Mouse (Mus musculus): ENCODE measurements around the gene Rbfox2. TPM values are rescaled to one million over a fixed set of nuclear protein-coding genes. Genes with fewer than 3 reads are reported as not detected.

Rbfox2 gene
- under 1 TPM in 1 of 2 experiments, not detected in 1; 0.36 TPM for polyA plus RNA-seq (2017; shearing (Covaris generic))

GRCm38 (mm10) chr15:77306547-77307261 is at the start of gene Rbfox2:
Gene Rbfox2, minus strand, starts transcription at chr15:77307004.

GRCm38 (mm10) chr15:77050570-77050969 is 256.2 kb downstream of the Rbfox2 start, which contains the start of gene Mb:
Gene Mb, minus strand, starts transcription at chr15:77050670.

GRCm38 (mm10) chr15:77044597-77045320 is 262.0 kb downstream of the Rbfox2 start, which contains the start of gene Apol6:
Gene Apol6, plus strand, starts transcription at chr15:77044729.

Other genes with a start within 250 kb of the Rbfox2 start
- gene Apol7a, start 92.1 kb upstream of the Rbfox2 start, polyA plus RNA-seq (2017; shearing (Covaris generic)), result not detected
- gene Apol9a, start 104.1 kb upstream of the Rbfox2 start, polyA plus RNA-seq (2017; shearing (Covaris generic)), result 1 to 10 TPM; 6.3 to 8.4 TPM
- gene Apol7b, start 140.5 kb upstream of the Rbfox2 start, polyA plus RNA-seq (2017; shearing (Covaris generic)), result under 1 TPM; 0.10 to 0.54 TPM
- gene Apol10a, start 170.0 kb upstream of the Rbfox2 start, polyA plus RNA-seq (2017; shearing (Covaris generic)), result under 1 TPM in 1 of 2 experiments, not detected in 1; 0.43 TPM
- gene Apol11a, start 201.3 kb upstream of the Rbfox2 start, polyA plus RNA-seq (2017; shearing (Covaris generic)), result under 1 TPM; 0.37 to 0.55 TPM
- 1 to 10 TPM in 1 of 2 experiments, under 1 TPM in 1; 0.30 to 1.3 TPM for gene Apol7c, start 226.3 kb upstream of the Rbfox2 start, polyA plus RNA-seq (2017; shearing (Covaris generic))

All from activated CD4-positive, CD25-positive, alpha-beta regulatory T cell (primary cell).